Mouse (Mus musculus): ENCODE data around the gene Rimklb. TPM values are rescaled to one million over a fixed set of nuclear protein-coding genes. Genes with fewer than 3 reads are reported as not detected.

Gene Rimklb
- polyA plus RNA-seq, 1 experiment from 2014 or later = 20.4 TPM

- Histone ChIP-seq H3K4me3 (no peak overlapping the region), H3K4me1 (no peaks in the 10 kb centered on the region), H3K9me3 (no peaks in the 10 kb centered on the region), H3K27ac (no peak overlapping the region), H3K27me3 (ENCODE audit: insufficient read depth, poor library complexity, severe bottlenecking) (no peaks in the 10 kb centered on the region), H3K36me3 (no peaks in the 10 kb centered on the region)
- DNase-seq (ENCODE audit: low spot score) = peak; percentile 5
- 85% methylated on average over 6 of the region's 6 CpGs for WGBS
Measured at GRCm38 (mm10) chr6:122445215-122445614, 53.3 kb downstream of the Rimklb start.

GRCm38 (mm10) chr6:122440632-122441226, 57.8 kb downstream of the Rimklb start:
- H3K27ac ChIP-seq = no peak overlapping the region
- H3K4me3 ChIP-seq = no peak overlapping the region
- H3K4me1 ChIP-seq = no peaks in the 10 kb centered on the region
- H3K36me3 ChIP-seq = no peaks in the 10 kb centered on the region
- 83% methylated on average over 4 of the region's 4 CpGs for WGBS
- no peaks in the 10 kb centered on the region for H3K27me3 ChIP-seq (ENCODE audit: insufficient read depth, poor library complexity, severe bottlenecking)
- DNase-seq (ENCODE audit: low spot score) = no peak
- H3K9me3 ChIP-seq = no peaks in the 10 kb centered on the region

GRCm38 (mm10) chr6:122439249-122439648, 59.3 kb downstream of the Rimklb start:
- no peaks in the 10 kb centered on the region for H3K9me3 ChIP-seq
- no peak overlapping the region for H3K27ac ChIP-seq
- H3K27me3 ChIP-seq (ENCODE audit: insufficient read depth, poor library complexity, severe bottlenecking) = no peaks in the 10 kb centered on the region
- H3K36me3 ChIP-seq = no peaks in the 10 kb centered on the region
- no peak overlapping the region for H3K4me3 ChIP-seq
- H3K4me1 ChIP-seq = no peaks in the 10 kb centered on the region
- 70% methylated on average over 4 of the region's 4 CpGs for WGBS
- DNase-seq (ENCODE audit: low spot score) = no peak

GRCm38 (mm10) chr6:122435270-122435669, 63.3 kb downstream of the Rimklb start:
- Histone ChIP-seq H3K27ac (no peak overlapping the region), H3K9me3 (no peaks in the 10 kb centered on the region), H3K4me1 (no peaks in the 10 kb centered on the region), H3K36me3 (no peaks in the 10 kb centered on the region), H3K27me3 (ENCODE audit: insufficient read depth, poor library complexity, severe bottlenecking) (no peaks in the 10 kb centered on the region), H3K4me3 (no peak overlapping the region)
- no peak for DNase-seq (ENCODE audit: low spot score)
- 84% methylated on average over 2 of the region's 2 CpGs for WGBS

GRCm38 (mm10) chr6:122427456-122427855, 71.1 kb downstream of the Rimklb start:
- Histone ChIP-seq H3K36me3 (no peaks in the 10 kb centered on the region), H3K4me3 (no peak overlapping the region), H3K27me3 (ENCODE audit: insufficient read depth, poor library complexity, severe bottlenecking) (no peaks in the 10 kb centered on the region), H3K4me1 (no peaks in the 10 kb centered on the region), H3K9me3 (no peaks in the 10 kb centered on the region; the same call in 1 of the 2 replicates), H3K27ac (no peak overlapping the region)
- peak; percentile 59 for DNase-seq (ENCODE audit: low spot score)
- 85% methylated on average over 7 of the region's 7 CpGs for WGBS

- H3K4me1 ChIP-seq = no peaks in the 10 kb centered on the region
- no peaks in the 10 kb centered on the region for H3K36me3 ChIP-seq
- 71% methylated on average over 7 of the region's 7 CpGs for WGBS
- peak; percentile 38 for DNase-seq (ENCODE audit: low spot score)
- no peaks in the 10 kb centered on the region for H3K27me3 ChIP-seq (ENCODE audit: insufficient read depth, poor library complexity, severe bottlenecking)
- no peak overlapping the region for H3K4me3 ChIP-seq
- no peak overlapping the region for H3K27ac ChIP-seq
- H3K9me3 ChIP-seq = no peaks in the 10 kb centered on the region
Measured at GRCm38 (mm10) chr6:122417015-122417414, 81.5 kb downstream of the Rimklb start.

GRCm38 (mm10) chr6:122416347-122416746, 82.2 kb downstream of the Rimklb start:
- peak; percentile 35 for DNase-seq (ENCODE audit: low spot score)
- no peaks in the 10 kb centered on the region for H3K36me3 ChIP-seq
- H3K27me3 ChIP-seq (ENCODE audit: insufficient read depth, poor library complexity, severe bottlenecking) = no peaks in the 10 kb centered on the region
- H3K9me3 ChIP-seq = no peaks in the 10 kb centered on the region
- no peaks in the 10 kb centered on the region for H3K4me1 ChIP-seq
- 46% methylated on average over 4 of the region's 4 CpGs for WGBS
- no peak overlapping the region for H3K27ac ChIP-seq
- H3K4me3 ChIP-seq = no peak overlapping the region

- DNase-seq (ENCODE audit: low spot score) = peak; percentile 51
- 86% methylated on average over 8 of the region's 8 CpGs for WGBS
- H3K36me3 ChIP-seq = no peaks in the 10 kb centered on the region
- H3K27ac ChIP-seq = no peak overlapping the region
- H3K4me3 ChIP-seq = no peak overlapping the region
- no peaks in the 10 kb centered on the region for H3K27me3 ChIP-seq (ENCODE audit: insufficient read depth, poor library complexity, severe bottlenecking)
- H3K4me1 ChIP-seq = no peaks in the 10 kb centered on the region
- no peaks in the 10 kb centered on the region for H3K9me3 ChIP-seq
Measured at GRCm38 (mm10) chr6:122411281-122411680, 87.3 kb downstream of the Rimklb start.

- no peaks in the 10 kb centered on the region for H3K36me3 ChIP-seq
- no peaks in the 10 kb centered on the region for H3K27me3 ChIP-seq (ENCODE audit: insufficient read depth, poor library complexity, severe bottlenecking)
- no peaks in the 10 kb centered on the region for H3K9me3 ChIP-seq
- WGBS = 12% methylated on average over 3 of the region's 3 CpGs
- H3K4me3 ChIP-seq = no peak overlapping the region
- no peaks in the 10 kb centered on the region for H3K4me1 ChIP-seq
- no peak overlapping the region for H3K27ac ChIP-seq
- no peak for DNase-seq (ENCODE audit: low spot score)
Measured at GRCm38 (mm10) chr6:122402240-122402639, 96.3 kb downstream of the Rimklb start.

GRCm38 (mm10) chr6:122400263-122400662, 98.3 kb downstream of the Rimklb start:
- no peak for DNase-seq (ENCODE audit: low spot score)
- 76% methylated on average over 9 of the region's 9 CpGs for WGBS
- H3K27me3 ChIP-seq (ENCODE audit: insufficient read depth, poor library complexity, severe bottlenecking) = no peaks in the 10 kb centered on the region
- no peaks in the 10 kb centered on the region for H3K9me3 ChIP-seq
- H3K4me1 ChIP-seq = no peaks in the 10 kb centered on the region
- H3K4me3 ChIP-seq = no peak overlapping the region
- no peak overlapping the region for H3K27ac ChIP-seq
- no peaks in the 10 kb centered on the region for H3K36me3 ChIP-seq

Other genes with a start within 250 kb of the Rimklb start
- gene Klrg1, start 215.9 kb downstream of the Rimklb start, polyA plus RNA-seq (2016; fragmentation: Nextera tagmentation; extraction: Ambion mirVana) = not detected in 2 replicates
- gene M6pr, start 190.0 kb downstream of the Rimklb start, polyA plus RNA-seq (2016; fragmentation: Nextera tagmentation; extraction: Ambion mirVana) = 98.0 and 102 TPM in 2 replicates
- 15.9 and 21.8 TPM in 2 replicates for gene Phc1, start 158.2 kb downstream of the Rimklb start, polyA plus RNA-seq (2016; fragmentation: Nextera tagmentation; extraction: Ambion mirVana)
- 1.6 and 2.3 TPM in 2 replicates for gene Mfap5, start 7.1 kb upstream of the Rimklb start, polyA plus RNA-seq (2016; fragmentation: Nextera tagmentation; extraction: Ambion mirVana)
- gene Aicda, start 55.0 kb upstream of the Rimklb start, polyA plus RNA-seq (2016; fragmentation: Nextera tagmentation; extraction: Ambion mirVana) = not detected in 2 replicates
- 0.43 and 0.64 TPM in 2 replicates for gene Apobec1, start 103.7 kb upstream of the Rimklb start, polyA plus RNA-seq (2016; fragmentation: Nextera tagmentation; extraction: Ambion mirVana)
- gene Gdf3, start 111.3 kb upstream of the Rimklb start, polyA plus RNA-seq (2016; fragmentation: Nextera tagmentation; extraction: Ambion mirVana) = 0.06 and 1.1 TPM in 2 replicates
- gene Dppa3, start 127.6 kb upstream of the Rimklb start, polyA plus RNA-seq (2016; fragmentation: Nextera tagmentation; extraction: Ambion mirVana) = not detected in 2 replicates
- gene Nanog, start 208.7 kb upstream of the Rimklb start, polyA plus RNA-seq (2016; fragmentation: Nextera tagmentation; extraction: Ambion mirVana) = 0.20 and 0.57 TPM in 2 replicates